Mouse (Mus musculus) liver, embryonic 14.5 days (tissue): ENCODE results near the gene Nfatc4.

Experiments used
- CTCF ChIP-seq: IDR thresholded peaks from 2 replicates; pipeline ENCODE4 v1.5.1; 2016; ENCODE audit warnings: antibody characterized with exemption, low read depth, control low read depth
- EP300 ChIP-seq: IDR thresholded peaks from 2 replicates; pipeline ENCODE4 v1.6.1; 2016; ENCODE audit warnings: antibody characterized with exemption, low read depth

DNA sequence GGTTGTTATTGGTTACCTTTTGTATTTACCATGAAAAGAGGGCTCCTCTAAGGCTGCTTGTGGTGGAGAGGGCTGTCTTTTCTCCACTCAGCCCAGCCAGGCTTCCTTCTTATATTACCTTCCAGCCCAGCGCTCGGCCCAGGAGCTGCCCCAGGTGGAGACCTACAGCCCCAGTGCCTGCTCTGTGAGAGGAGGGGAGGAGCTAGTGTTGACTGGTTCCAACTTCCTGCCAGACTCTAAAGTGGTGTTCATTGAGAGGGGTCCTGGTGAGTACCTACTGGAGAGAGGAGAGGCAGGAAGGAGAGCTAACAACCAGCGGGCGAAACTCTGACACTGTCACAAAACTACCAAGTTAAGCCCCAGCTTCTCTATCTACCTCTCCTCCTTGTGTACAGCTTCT, 7.4 kb downstream of the Nfatc4 start:
- TF ChIP-seq CTCF: no peak
- TF ChIP-seq EP300: no peak
